Mouse (Mus musculus) stomach, postnatal 0 days (tissue): ENCODE data around the gene Gprin3. TPM values are rescaled to one million over a fixed set of nuclear protein-coding genes. Genes with fewer than 3 reads are reported as not detected.

Source experiments
- ATAC-seq: fragments of 200-750 bp; cut with Nextera tagmentation; 2 replicates; pipeline ENCODE4 v1.8.0; 2017; ENCODE audit not compliant: low FRiP score, low TSS enrichment
- DNase-seq: peaks from one replicate; pipeline ENCODE4 v3.0.0-alpha.2; 2016; ENCODE audit warnings: low spot score
- H3K27ac ChIP-seq: fragments of 300-500 bp; sonication (generic); replicated peaks from 2 replicates; pipeline ENCODE4 v1.5.1; 2014; ENCODE audit warnings: mild to moderate bottlenecking, control low read depth
- H3K27me3 ChIP-seq: fragments of 300-500 bp; sonication (generic); 2 replicates; pipeline ENCODE4 v1.6.1; 2014; ENCODE audit warnings: low read length; ENCODE audit not compliant: control insufficient read depth, insufficient read depth
- H3K36me3 ChIP-seq: fragments of 300-500 bp; sonication (generic); 2 replicates; pipeline ENCODE4 v1.6.1; 2014; ENCODE audit warnings: low read length, mixed read lengths; ENCODE audit not compliant: control insufficient read depth, insufficient read depth
- H3K4me1 ChIP-seq: fragments of 300-500 bp; sonication (generic); replicated peaks from 2 replicates; pipeline ENCODE4 v1.6.1; 2014; ENCODE audit warnings: antibody characterized with exemption; ENCODE audit not compliant: control insufficient read depth, insufficient read depth
- H3K4me2 ChIP-seq: fragments of 300-500 bp; sonication (generic); replicated peaks from 2 replicates; pipeline ENCODE4 v1.6.1; 2014; ENCODE audit warnings: low read depth, mild to moderate bottlenecking, control low read depth, moderate library complexity
- H3K4me3 ChIP-seq: fragments of 300-500 bp; sonication (generic); 2 replicates; pipeline ENCODE4 v1.5.1; 2014; ENCODE audit warnings: low read depth, low read length, control low read depth
- H3K9ac ChIP-seq: fragments of 300-500 bp; sonication (generic); 2 replicates; pipeline ENCODE4 v1.6.1; 2014; ENCODE audit warnings: mild to moderate bottlenecking, low read length, control low read depth, mixed read lengths
- H3K9me3 ChIP-seq: fragments of 300-500 bp; sonication (generic); 2 replicates; pipeline ENCODE4 v1.6.1; 2016; ENCODE audit warnings: low read length; ENCODE audit not compliant: control insufficient read depth
- CTCF ChIP-seq: IDR thresholded peaks from 2 replicates; pipeline ENCODE4 v1.5.1; 2016; ENCODE audit warnings: antibody characterized with exemption, low read depth, mild to moderate bottlenecking, moderate library complexity
- EP300 ChIP-seq: optimal IDR thresholded peaks from 2 replicates; pipeline ENCODE3; 2016; ENCODE audit warnings: antibody characterized with exemption
- WGBS: fragments of 180-500 bp; shearing (Covaris S2); extraction: QIAGEN DNeasy Blood & Tissue Kit; methylation state at CpG from one replicate; pipeline ENCODE4 v1.1.7; 2014; 5-methylcytosine and 5-hydroxymethylcytosine counted together
- polyA plus RNA-seq: library from polyadenylated mRNA; unstranded; fragments of >200 nt; fragmentation: Nextera tagmentation; extraction: Ambion mirVana; gene quantifications from 2 replicates; pipeline ENCODE4 v1.2.1, GENCODE M21; 2015

The Gprin3 gene
- polyA plus RNA-seq = 2.1 and 2.7 TPM in 2 replicates

DNA sequence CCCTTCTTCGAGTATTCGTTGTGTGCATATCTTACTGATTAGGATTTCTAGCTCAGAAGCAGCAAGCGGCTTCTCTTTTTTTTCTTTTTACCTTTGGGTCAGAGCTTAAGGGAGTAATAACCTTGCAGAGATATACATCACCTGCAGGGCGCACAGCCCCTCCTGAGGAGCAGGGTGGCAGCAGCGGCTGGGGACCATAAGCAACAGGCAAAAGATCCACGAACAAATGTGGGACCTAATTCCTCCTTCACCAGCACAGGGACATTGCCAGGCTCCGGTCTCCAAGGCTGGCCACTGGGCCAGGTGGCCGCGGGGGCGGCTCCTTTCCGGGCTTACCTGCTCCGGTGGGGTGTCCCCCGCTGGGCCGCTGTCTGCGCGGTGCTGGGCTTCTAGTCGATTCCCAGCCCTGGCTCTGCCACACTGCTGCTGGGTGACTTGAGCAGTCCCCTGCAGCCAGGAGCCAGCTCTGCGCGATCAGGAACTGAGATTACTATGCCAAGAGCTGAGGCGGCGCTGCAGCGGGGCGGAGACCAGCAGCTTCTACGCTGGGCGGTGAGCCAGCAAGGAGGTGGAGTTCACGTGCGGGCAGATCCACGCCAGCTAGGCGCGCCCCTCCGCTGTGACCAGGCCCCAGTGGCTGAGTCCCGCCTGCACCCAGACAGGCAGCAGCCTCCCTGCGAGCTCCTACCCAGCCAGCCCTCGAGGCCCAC, at the start of gene Gprin3:
Gene Gprin3 (minus strand): TSS at position 471 of the 710 bp plus-strand sequence.
- H3K9ac ChIP-seq = peak within 1 kb of the TSS; percentile 69
- H3K4me1 ChIP-seq = no peaks in the 10 kb centered on the region
- ATAC-seq (peak; percentile 96), DNase-seq (peak; percentile 94)
- 6% methylated on average over 32 of the region's 34 CpGs for WGBS
- H3K4me3 ChIP-seq = peak within 1 kb of the TSS; percentile 50
- peak; percentile 51 for TF ChIP-seq CTCF
- TF ChIP-seq EP300 = no peak
- H3K27ac ChIP-seq = peak within 1 kb of the TSS; percentile 86
- no peaks in the 10 kb centered on the region for H3K27me3 ChIP-seq
- no peaks in the 10 kb centered on the region for H3K9me3 ChIP-seq
- H3K4me2 ChIP-seq = peak within 1 kb of the TSS; percentile 77
- no peaks in the 10 kb centered on the region for H3K36me3 ChIP-seq

GRCm38 (mm10) chr6:59458861-59459260, 32.8 kb upstream of the Gprin3 start:
- TF ChIP-seq CTCF (no peak), EP300 (no peak)
- ATAC-seq = no peak
- H3K36me3 ChIP-seq = no peaks in the 10 kb centered on the region

DNA sequence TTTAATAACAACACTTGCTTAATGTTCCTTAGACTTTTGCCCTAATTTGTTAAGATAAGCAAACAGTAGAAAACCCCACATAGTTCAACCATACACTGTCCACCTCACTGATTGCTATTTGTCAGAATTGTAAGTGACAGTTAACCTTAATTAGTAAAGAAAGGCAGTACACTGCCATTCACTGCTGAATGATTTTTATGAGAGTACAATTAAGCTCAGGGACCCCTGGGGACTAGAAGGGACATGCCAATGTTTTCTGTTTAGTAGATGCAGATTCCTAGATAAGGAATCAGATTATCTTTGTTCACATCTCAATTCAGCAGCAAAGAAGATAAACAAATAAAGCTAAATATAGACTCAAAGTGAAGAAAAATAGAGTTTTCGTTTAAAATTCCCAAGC, 30.0 kb upstream of the Gprin3 start:
- Histone ChIP-seq H3K4me1 (no peaks in the 10 kb centered on the region), H3K9ac (no peak overlapping the region), H3K27me3 (no peaks in the 10 kb centered on the region), H3K4me3 (no peak overlapping the region), H3K36me3 (no peaks in the 10 kb centered on the region), H3K9me3 (no peaks in the 10 kb centered on the region), H3K27ac (no peak overlapping the region), H3K4me2 (no peak overlapping the region)
- DNase-seq (no peak), ATAC-seq (no peak)
- no peak for TF ChIP-seq CTCF
- TF ChIP-seq EP300 = no peak
- 62% methylated on average over 1 of the region's 1 CpGs for WGBS

More at GRCm38 (mm10) chr6:59458861-59459260, 32.8 kb upstream of the Gprin3 start:
- Histone ChIP-seq H3K4me1 (no peaks in the 10 kb centered on the region), H3K9ac (no peak overlapping the region), H3K27me3 (no peaks in the 10 kb centered on the region), H3K4me2 (no peak overlapping the region), H3K9me3 (no peaks in the 10 kb centered on the region), H3K27ac (no peak overlapping the region), H3K4me3 (no peak overlapping the region)
- DNase-seq = no peak

DNA sequence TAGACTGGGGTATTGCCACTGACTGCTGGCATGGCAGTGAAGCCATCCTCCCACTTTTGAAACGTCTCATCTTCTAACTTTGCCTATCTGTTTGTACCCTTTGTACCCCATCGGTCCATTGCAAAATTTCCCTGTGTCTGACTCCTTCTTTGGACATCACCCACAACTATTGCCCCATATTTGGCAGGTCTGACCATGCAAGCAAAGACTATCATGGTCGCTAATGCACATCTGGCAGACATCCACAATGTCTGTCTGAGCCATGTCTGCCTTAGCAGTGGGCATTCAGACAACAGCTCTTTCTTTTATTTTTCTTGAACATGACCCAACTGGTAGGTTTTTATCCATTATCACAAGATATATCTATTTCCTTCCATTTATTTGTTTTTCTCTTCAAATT, 25.3 kb upstream of the Gprin3 start:
- no peaks in the 10 kb centered on the region for H3K9me3 ChIP-seq
- H3K36me3 ChIP-seq = no peaks in the 10 kb centered on the region
- H3K4me3 ChIP-seq = no peak overlapping the region
- DNase-seq (no peak), ATAC-seq (no peak)
- no peak overlapping the region for H3K9ac ChIP-seq
- no peaks in the 10 kb centered on the region for H3K27me3 ChIP-seq
- no peak for TF ChIP-seq EP300
- no peak for TF ChIP-seq CTCF
- H3K27ac ChIP-seq = no peak overlapping the region
- WGBS = 71% methylated on average over 3 of the region's 3 CpGs
- no peaks in the 10 kb centered on the region for H3K4me1 ChIP-seq
- no peak overlapping the region for H3K4me2 ChIP-seq

DNA sequence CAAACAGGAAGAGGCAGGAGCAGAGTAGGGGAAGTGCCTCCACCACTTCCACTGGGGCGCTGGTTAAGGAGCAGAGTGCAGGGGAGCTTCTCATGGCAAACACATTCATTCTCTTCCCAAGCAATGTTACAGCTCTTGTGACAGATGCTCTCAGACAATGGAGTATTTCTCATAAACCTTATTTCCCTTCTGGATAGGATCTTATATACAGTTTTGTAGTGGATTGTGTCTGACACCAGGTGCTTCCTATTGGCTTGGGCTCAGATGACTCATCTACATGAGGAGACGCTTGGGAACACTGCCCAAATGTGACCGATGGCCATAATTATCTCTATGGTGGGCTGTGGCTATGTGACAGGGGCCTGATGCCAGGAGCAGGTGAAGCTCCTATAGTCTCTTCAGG, 19.0 kb upstream of the Gprin3 start:
- no peak for DNase-seq
- Histone ChIP-seq H3K4me1 (no peaks in the 10 kb centered on the region), H3K36me3 (no peaks in the 10 kb centered on the region), H3K27me3 (no peaks in the 10 kb centered on the region), H3K4me2 (no peak overlapping the region), H3K27ac (no peak overlapping the region), H3K4me3 (no peak overlapping the region), H3K9ac (no peak overlapping the region), H3K9me3 (no peaks in the 10 kb centered on the region)
- no peak for ATAC-seq
- TF ChIP-seq EP300 (no peak), CTCF (no peak)
- WGBS = 61% methylated on average over 3 of the region's 3 CpGs

GRCm38 (mm10) chr6:59435906-59436305, 9.8 kb upstream of the Gprin3 start:
- Histone ChIP-seq H3K4me3 (no peak overlapping the region), H3K27ac (no peak overlapping the region), H3K4me1 (no peaks in the 10 kb centered on the region), H3K27me3 (no peaks in the 10 kb centered on the region), H3K4me2 (no peak overlapping the region), H3K36me3 (no peaks in the 10 kb centered on the region), H3K9me3 (no peaks in the 10 kb centered on the region), H3K9ac (no peak overlapping the region)
- DNase-seq (no peak), ATAC-seq (no peak)
- TF ChIP-seq CTCF (no peak), EP300 (no peak)
- 46% methylated on average over 3 of the region's 3 CpGs for WGBS
